Mouse (Mus musculus) urinary bladder, postnatal 14 days (tissue): Measurements from ENCODE around the gene Ryr2.
A peak's percentile ranks its signal among the peaks of the same experiment; 100 is the strongest.
"Not testable (repeated sequence)": the region's sequence is repeated elsewhere in the genome, so short reads cannot be mapped to it uniquely, and the experiment has no call there.

Experiments used
- DNase-seq: peaks from one replicate; pipeline ENCODE4 v3.0.0; 2021; ENCODE audit warnings: low spot score

Gene Ryr2

GRCm38 (mm10) chr13:12106662-12107632, at the start of gene Ryr2:
Gene Ryr2 (minus strand): TSS chr13:12106945.
- peak; percentile 54 for DNase-seq

DNA sequence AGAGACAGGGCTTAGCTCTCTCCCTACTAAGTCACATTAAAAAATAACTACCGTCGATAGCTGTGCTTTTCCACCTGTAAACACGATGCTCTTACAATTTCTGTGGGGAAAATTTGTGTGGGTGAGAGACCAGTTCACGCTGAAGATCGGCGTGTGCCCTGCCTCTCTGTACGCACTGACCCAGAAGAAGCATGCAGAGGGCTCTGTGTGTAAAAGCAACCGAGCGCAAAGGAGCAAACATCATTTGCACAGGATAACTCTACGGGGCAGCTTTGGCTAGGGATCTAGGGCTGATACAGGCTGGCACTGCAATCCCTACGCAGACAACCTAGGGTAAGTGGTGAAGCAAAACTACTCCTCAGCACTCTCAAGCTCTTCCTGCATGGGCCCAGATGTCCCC, 47.2 kb upstream of the Ryr2 start:
- DNase-seq: no peak

DNA sequence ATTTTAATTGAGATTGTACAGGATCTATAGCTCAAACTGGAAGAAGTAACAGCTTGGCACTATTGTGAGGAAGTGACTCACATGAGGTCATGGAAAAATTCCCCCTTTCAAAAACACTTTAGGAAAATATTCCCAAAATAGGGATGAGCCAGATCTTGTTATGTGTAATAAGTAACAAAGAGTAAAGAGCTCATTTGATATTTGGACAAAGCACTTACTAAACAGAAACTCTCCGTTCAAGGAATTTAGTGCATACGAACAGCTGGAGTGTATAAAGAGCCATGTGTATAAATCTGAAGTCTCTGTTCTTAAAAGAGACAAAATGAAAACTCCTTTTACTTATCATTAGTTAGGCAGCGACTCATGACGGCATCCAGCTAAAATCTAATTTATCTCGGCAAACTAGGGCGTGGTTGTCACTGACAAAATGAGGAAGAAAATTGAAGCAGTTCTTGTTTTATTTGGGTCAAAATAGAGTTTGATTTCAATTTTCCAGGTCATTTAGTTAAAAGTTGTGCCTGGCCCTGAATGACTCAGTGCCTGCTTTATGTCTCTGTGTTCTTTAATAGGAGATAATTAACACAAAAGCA, 40.3 kb upstream of the Ryr2 start:
- no peak for DNase-seq

GRCm38 (mm10) chr13:12146402-12146801, 39.7 kb upstream of the Ryr2 start:
- no peak for DNase-seq

DNA sequence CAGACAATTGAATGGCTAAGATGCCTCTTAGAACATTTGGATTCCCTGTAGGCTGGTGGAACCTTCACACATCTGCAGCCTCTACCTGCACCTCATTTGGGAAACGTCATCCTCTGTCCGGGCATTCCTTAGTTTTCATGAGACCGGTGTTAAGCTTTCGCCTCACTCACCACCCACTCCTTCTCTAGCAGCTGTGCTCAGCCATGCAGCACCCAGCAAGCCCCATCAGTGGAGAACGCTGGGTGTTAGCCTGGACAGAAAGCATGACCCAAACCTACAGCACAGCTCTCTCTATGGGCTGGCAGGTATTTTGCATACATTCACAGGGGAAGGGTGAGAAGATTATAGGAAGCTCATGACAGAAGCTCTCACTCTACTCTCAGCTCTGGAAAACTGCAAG, 36.6 kb upstream of the Ryr2 start:
- no peak for DNase-seq

DNA sequence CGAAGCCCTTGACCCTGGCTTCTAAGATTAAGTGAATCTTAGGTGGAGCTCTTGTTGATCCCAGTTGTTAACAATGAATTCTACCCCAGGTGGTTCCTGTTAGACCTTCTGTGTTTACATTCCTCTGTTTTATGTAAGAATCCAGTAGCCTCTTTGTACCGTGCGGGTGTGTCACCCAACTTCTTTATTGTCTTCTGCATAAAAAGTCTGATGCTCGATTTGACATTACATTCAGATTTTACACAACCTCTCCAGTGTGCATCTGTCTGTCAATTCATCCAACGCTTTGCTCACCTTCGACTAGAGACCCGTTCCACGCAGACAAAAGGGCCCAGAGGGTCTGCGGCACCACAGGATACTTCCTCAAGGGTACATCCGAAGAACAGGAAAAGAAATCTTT, 29.7 kb upstream of the Ryr2 start:
- DNase-seq: not testable (repeated sequence)

GRCm38 (mm10) chr13:12133549-12133948, 26.8 kb upstream of the Ryr2 start:
- no peak for DNase-seq

DNA sequence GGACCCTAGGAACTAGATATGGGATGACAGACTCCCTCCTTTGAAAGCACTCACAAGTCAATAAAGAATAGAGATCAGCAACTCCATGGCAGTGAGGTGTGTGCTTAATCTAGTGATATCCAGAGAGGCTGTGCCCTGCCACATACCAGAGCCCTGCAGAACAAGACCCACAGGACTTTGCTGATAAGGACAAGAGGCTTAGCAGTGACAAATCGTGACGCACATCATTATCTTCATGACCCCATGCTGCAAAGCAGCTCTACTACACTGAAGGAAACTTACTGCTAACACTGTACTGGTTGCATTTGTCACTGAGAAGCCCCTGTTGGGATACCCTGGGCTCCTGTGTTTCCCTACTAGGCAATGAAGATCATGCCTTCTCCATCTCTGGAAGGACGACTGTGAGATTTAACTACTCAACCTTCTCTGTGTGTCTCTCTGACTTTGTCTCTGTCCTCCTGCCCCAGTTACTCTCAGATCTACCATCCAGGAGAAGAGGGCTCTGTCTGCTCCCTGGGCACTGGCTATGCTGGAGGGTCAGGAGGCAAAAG, 25.5 kb upstream of the Ryr2 start:
- DNase-seq: no peak

- DNase-seq: no peak
Observed at GRCm38 (mm10) chr13:12129121-12129520, 22.4 kb upstream of the Ryr2 start.

- DNase-seq: no peak
Observed at GRCm38 (mm10) chr13:12126099-12126498, 19.4 kb upstream of the Ryr2 start.

DNA sequence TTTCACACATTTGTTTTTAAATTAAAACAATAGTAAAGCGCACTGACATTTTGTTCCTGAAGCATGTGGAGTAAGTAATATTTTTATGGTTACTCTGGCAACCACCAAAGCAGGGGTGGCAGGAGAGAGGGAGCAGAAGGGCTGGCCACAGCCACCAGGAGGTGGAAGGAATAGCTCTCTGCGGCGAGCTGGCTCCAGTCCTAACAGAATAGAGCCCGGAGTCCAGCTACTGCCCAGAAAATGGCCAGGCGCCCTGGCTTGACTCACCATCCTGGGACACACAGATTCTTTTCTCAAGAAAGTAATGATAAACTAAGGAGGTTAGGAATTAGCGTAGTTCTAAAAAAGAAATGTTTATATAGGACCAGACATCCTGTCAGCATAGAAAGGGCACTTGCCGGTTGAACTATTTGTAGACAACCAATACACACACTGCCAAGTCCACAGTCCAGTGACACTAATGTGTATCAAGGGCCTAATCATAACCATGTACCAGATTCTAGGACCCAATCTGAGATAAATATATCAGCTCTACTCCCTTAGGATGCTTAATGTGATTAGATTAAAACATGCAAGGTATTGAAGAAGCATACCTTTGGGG, 18.3 kb upstream of the Ryr2 start:
- peak; percentile 35 for DNase-seq

DNA sequence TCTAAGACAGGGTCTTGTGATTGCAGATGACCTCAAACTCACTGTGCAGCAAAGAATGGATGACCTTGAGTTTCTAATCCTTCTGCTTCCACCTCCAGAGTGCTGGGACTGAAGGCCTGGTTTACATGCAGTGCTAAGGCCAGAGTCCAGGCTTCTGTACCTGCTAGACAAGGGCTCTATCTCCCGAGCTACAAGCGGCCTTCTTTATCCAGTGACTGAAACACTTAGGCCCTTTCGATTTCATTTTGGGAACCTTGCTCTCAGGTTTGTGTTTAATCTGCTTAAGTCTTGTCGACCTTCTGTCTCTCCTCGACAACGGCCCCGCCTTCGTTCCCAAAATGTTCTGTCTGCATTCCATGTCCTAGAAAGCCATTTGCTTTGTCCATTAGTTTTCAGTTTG, 8.8 kb upstream of the Ryr2 start:
- no peak for DNase-seq

- no peak for DNase-seq
Observed at GRCm38 (mm10) chr13:12114816-12115215, 8.1 kb upstream of the Ryr2 start.

- DNase-seq: no peak
Observed at GRCm38 (mm10) chr13:12108955-12109354, 2.2 kb upstream of the Ryr2 start.

DNA sequence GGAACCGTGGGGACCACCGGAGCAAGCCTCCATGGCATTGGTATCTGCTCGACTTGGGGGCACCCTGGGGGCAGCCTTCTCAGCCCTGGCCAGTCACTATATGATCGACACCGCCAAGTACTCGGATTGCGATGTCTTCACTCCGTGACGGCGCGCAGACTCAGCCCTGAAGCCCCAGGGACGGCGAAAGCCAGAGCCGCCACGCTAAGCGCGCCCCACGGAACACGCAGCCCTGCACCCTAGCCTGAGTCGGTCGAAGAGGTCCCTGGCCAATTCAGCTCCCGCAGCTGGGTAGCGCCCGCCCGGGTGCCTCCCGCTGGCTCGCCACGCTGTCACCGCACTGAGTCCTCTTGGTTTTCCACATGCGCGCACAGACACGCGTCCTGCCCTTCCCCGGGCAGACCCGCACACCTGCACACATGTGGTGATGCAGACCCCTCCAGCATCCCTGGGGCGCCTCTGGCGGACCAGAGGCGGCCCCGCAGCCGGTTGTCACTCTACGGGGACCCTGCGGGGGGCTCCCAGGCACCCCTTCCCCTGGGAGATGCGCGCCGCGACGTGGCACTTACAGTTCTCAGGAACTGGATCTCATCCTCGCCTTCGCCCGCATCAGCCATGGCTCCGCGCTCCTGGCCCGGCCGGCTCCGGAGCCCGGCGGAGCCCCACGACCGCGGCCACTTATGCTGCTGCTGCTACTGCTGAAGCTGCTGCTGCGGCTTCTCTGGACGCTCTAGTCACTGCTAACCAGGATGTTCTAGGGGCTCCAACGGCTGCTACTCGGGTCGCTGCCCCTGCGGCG, 716 bp downstream of the Ryr2 start:
- peak; percentile 7 for DNase-seq

DNA sequence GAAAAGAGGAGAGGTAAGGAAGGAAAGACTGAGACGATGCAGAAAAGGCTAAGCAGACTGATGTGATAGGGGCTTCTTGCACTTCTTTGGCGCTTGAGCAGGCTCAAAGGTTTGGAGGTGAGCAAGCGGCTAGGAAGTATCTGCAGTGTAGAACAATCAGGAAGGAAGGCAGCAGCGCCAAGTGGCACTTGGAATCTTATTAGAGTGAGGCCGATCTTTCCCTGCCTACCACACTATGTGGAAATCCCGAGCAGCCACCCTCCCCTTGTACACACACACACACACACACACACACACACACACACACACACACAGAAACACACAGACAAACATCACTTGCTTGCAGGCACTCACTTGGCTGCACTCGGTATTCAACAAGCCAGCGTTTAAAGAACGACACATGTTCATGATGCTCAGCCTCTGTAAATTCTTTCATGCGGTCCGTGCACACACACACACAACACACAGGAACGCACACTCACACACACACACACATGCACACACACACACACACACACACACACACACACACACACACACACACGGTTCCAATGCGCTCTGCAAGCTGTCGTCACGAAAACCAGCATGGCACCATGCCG, 1.4 kb downstream of the Ryr2 start:
- no peak for DNase-seq

- DNase-seq: no peak
Observed at GRCm38 (mm10) chr13:12104318-12104717, 2.4 kb downstream of the Ryr2 start.

DNA sequence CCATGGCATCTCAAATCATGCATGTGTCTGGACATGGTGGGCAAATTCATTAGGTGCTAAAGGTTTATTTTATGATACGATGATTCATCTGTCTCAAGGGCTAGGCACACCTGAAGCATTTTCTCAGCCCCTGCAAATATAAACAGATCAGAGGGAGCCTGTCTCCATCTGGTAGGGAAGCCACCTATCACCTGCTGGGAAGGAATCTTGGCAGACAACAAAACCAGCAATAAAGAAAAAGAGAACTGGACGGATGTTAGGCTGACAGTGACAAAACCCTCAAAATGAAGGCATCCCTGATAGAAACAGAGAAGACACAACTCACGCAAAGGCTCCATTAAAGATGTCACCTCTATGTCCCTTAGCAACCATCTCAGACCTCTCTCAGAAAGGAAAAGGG, 3.7 kb downstream of the Ryr2 start:
- no peak for DNase-seq

DNA sequence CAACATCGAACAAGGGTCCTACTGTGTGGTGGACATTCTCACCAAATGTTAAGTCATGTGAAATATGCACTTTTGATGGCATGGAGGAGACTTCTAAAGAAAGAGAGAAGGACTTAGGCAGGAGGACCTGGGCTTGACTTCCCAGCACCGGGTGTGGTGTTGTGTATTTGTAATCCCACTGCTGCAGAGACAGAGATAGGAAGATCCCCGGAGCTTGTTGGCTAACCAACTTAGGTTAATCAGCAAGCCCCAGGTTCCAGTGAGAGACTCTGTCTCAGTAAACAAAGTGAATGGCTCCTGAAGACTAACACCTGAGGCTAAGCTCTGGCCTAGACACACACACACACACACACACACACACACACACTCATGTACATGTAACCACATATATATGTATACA, 7.3 kb downstream of the Ryr2 start:
- no peak for DNase-seq

GRCm38 (mm10) chr13:12098981-12099380, 7.8 kb downstream of the Ryr2 start:
- DNase-seq: no peak

GRCm38 (mm10) chr13:12096382-12096932, 10.3 kb downstream of the Ryr2 start:
- DNase-seq: no peak
